Mouse (Mus musculus) embryo, embryonic 9.5 days (tissue): ENCODE data around the gene Sypl.

ENCODE experiments used
- DNase-seq: peaks from one replicate; pipeline ENCODE4 v3.0.0-alpha.2; 2017; ENCODE audit errors: extremely low spot score

The Sypl gene

GRCm38 (mm10) chr12:32953596-32954215, at the start of gene Sypl:
Gene Sypl (plus strand): TSS chr12:32953891.
- DNase-seq: peak; percentile 96

- DNase-seq: no peak
These were observed 44.0 kb upstream of the Sypl start for GRCm38 (mm10) chr12:32909686-32910085.

- DNase-seq: peak; percentile 79
These were observed 43.6 kb upstream of the Sypl start for GRCm38 (mm10) chr12:32910092-32910491.

- DNase-seq: peak; percentile 74
These were observed 43.0 kb upstream of the Sypl start for GRCm38 (mm10) chr12:32910560-32911194.

- DNase-seq: no peak
These were observed 42.1 kb upstream of the Sypl start for GRCm38 (mm10) chr12:32911569-32911968.

GRCm38 (mm10) chr12:32912772-32913171, 40.9 kb upstream of the Sypl start:
- DNase-seq: no peak

- no peak for DNase-seq
These were observed 35.0 kb upstream of the Sypl start for GRCm38 (mm10) chr12:32918683-32919082.

- DNase-seq: no peak
These were observed 34.6 kb upstream of the Sypl start for GRCm38 (mm10) chr12:32919091-32919490.

GRCm38 (mm10) chr12:32919527-32919926, 34.2 kb upstream of the Sypl start:
- DNase-seq: no peak

GRCm38 (mm10) chr12:32920185-32920788, 33.4 kb upstream of the Sypl start:
- DNase-seq: no peak

GRCm38 (mm10) chr12:32921071-32921470, 32.6 kb upstream of the Sypl start:
- DNase-seq: no peak

GRCm38 (mm10) chr12:32921532-32922131, 32.1 kb upstream of the Sypl start:
- DNase-seq: no peak

- DNase-seq: no peak
These were observed 29.4 kb upstream of the Sypl start for GRCm38 (mm10) chr12:32924245-32924644.

- no peak for DNase-seq
These were observed 27.1 kb upstream of the Sypl start for GRCm38 (mm10) chr12:32926331-32927172.

- no peak for DNase-seq
These were observed 26.4 kb upstream of the Sypl start for GRCm38 (mm10) chr12:32927231-32927835.

GRCm38 (mm10) chr12:32928180-32928579, 25.5 kb upstream of the Sypl start:
- DNase-seq: no peak

- no peak for DNase-seq
These were observed 23.7 kb upstream of the Sypl start for GRCm38 (mm10) chr12:32929831-32930513.

- no peak for DNase-seq
These were observed 23.1 kb upstream of the Sypl start for GRCm38 (mm10) chr12:32930566-32930965.

- DNase-seq: no peak
These were observed 17.3 kb upstream of the Sypl start for GRCm38 (mm10) chr12:32936246-32936946.

- DNase-seq: no peak
These were observed 12.6 kb upstream of the Sypl start for GRCm38 (mm10) chr12:32941141-32941540.
